In genomic region chr14:55830331-55830730, GRCm38 (mm10) we compare ENCODE assay signal across 16 mouse cellular contexts.
"Had no signal": no experiment of that assay in that cellular context is flagged by ENCODE, and none has a peak within 500 bp of the region (broad histone marks: within the 10 kb centered on the region; RNA-seq: fewer than 3 reads in every experiment).

No protein-coding gene starts in this region.

- H3K9ac ChIP-seq: intestine, embryonic 15.5 days; limb, embryonic 12.5 days; liver, embryonic 13.5 days; neural tube, embryonic 15.5 days had no signal

- H3K27ac ChIP-seq: intestine, embryonic 15.5 days; limb, embryonic 12.5 days; liver, embryonic 13.5 days; midbrain, embryonic 10.5 days; neural tube, embryonic 15.5 days; stomach, postnatal 0 days had no signal

- H3K36me3 ChIP-seq: liver, embryonic 13.5 days; neural tube, embryonic 15.5 days had no signal

- H3K9me3 ChIP-seq: intestine, embryonic 15.5 days; limb, embryonic 12.5 days; liver, embryonic 13.5 days; midbrain, embryonic 10.5 days; neural tube, embryonic 15.5 days had no signal

- ATAC-seq: intestine, embryonic 15.5 days had no signal

- DNase-seq: kidney, adult 18-20 months; kidney, postnatal 10 days; layer of hippocampus, adult 9-11 months; liver; liver, embryonic 13.5 days; lung, adult 2 months; lung, postnatal 36 days; midbrain, embryonic 14.5 days; right cerebral cortex, adult 18-20 months; right cerebral cortex, postnatal 25 days had no signal

- H3K4me2 ChIP-seq: intestine, embryonic 15.5 days; limb, embryonic 12.5 days; liver, embryonic 13.5 days; neural tube, embryonic 15.5 days had no signal

- H3K27me3 ChIP-seq: limb, embryonic 12.5 days had no signal

- H3K4me3 ChIP-seq: intestine, embryonic 15.5 days; limb, embryonic 12.5 days; liver, embryonic 13.5 days; midbrain, embryonic 10.5 days; myocyte; neural tube, embryonic 15.5 days had no signal
